Mouse (Mus musculus) embryonic facial prominence, embryonic 13.5 days (tissue): ENCODE measurements around the gene Sh3bp4. TPM values are rescaled to one million over a fixed set of nuclear protein-coding genes. Genes with fewer than 3 reads are reported as not detected.

Experiments
- ATAC-seq: fragments of 200-750 bp; cut with Nextera tagmentation; 2 replicates; pipeline ENCODE4 v1.8.0; 2017; ENCODE audit warnings: low read depth; ENCODE audit not compliant: insufficient number of reproducible peaks, insufficient read depth, low FRiP score, low TSS enrichment
- H3K27ac ChIP-seq: fragments of 300-500 bp; sonication (generic); 2 replicates; pipeline ENCODE4 v1.5.1; 2015; ENCODE audit warnings: moderate library complexity, mild to moderate bottlenecking, inconsistent platforms
- H3K27me3 ChIP-seq: fragments of 300-500 bp; sonication (generic); 2 replicates; pipeline ENCODE4 v1.6.1; 2015; ENCODE audit warnings: mild to moderate bottlenecking, inconsistent platforms
- H3K36me3 ChIP-seq: fragments of 300-500 bp; sonication (generic); 2 replicates; pipeline ENCODE4 v1.6.1; 2015; ENCODE audit warnings: mild to moderate bottlenecking, inconsistent platforms
- H3K4me1 ChIP-seq: fragments of 300-500 bp; sonication (generic); 2 replicates; pipeline ENCODE4 v1.6.1; 2015; ENCODE audit warnings: inconsistent platforms
- H3K4me2 ChIP-seq: fragments of 300-500 bp; sonication (generic); 2 replicates; pipeline ENCODE4 v1.6.1; 2015; ENCODE audit warnings: moderate library complexity, mild to moderate bottlenecking, inconsistent platforms
- H3K4me3 ChIP-seq: fragments of 300-500 bp; sonication (generic); 2 replicates; pipeline ENCODE4 v1.5.1; 2015; ENCODE audit warnings: mild to moderate bottlenecking, inconsistent platforms
- H3K9ac ChIP-seq: fragments of 300-500 bp; sonication (generic); 2 replicates; pipeline ENCODE4 v1.6.1; 2015; ENCODE audit warnings: mild to moderate bottlenecking, inconsistent platforms
- H3K9me3 ChIP-seq: fragments of 300-500 bp; sonication (generic); 2 replicates; pipeline ENCODE4 v1.6.1; 2016; ENCODE audit warnings: inconsistent platforms
- WGBS: fragments of 180-500 bp; shearing (Covaris S2); methylation state at CpG from one replicate; pipeline ENCODE4 v1.1.7; 2015; ENCODE audit warnings: mixed read lengths; 5-methylcytosine and 5-hydroxymethylcytosine counted together
- polyA plus RNA-seq: library from polyadenylated mRNA; unstranded; fragments of >200 nt; fragmentation: Nextera tagmentation; extraction: Ambion mirVana; gene quantifications from 2 replicates; pipeline ENCODE4 v1.2.1, GENCODE M21; 2015

The Sh3bp4 gene
- polyA plus RNA-seq, 1 experiment from 2014 or later: 26.1 TPM

GRCm38 (mm10) chr1:89081371-89081770 is 11.2 kb downstream of the Sh3bp4 start:
- Histone ChIP-seq H3K4me3 (no peak overlapping the region), H3K4me1 (peaks cover 61% of the 10 kb centered on the region), H3K27ac (no peak overlapping the region), H3K4me2 (no peak overlapping the region), H3K9ac (no peak overlapping the region), H3K36me3 (no peaks in the 10 kb centered on the region), H3K9me3 (no peaks in the 10 kb centered on the region), H3K27me3 (no peaks in the 10 kb centered on the region)
- ATAC-seq: no peak
- 73% methylated on average over 4 of the region's 4 CpGs for WGBS

- 66% methylated on average over 14 of the region's 14 CpGs for WGBS
- Histone ChIP-seq H3K9me3 (no peaks in the 10 kb centered on the region), H3K9ac (no peak overlapping the region), H3K36me3 (no peaks in the 10 kb centered on the region), H3K27ac (no peak overlapping the region), H3K27me3 (no peaks in the 10 kb centered on the region), H3K4me1 (peaks cover 64% of the 10 kb centered on the region), H3K4me3 (no peak overlapping the region), H3K4me2 (no peak overlapping the region)
- no peak for ATAC-seq
Measured at GRCm38 (mm10) chr1:89082171-89082882, 12.1 kb downstream of the Sh3bp4 start.

GRCm38 (mm10) chr1:89086575-89087153 is 16.4 kb downstream of the Sh3bp4 start:
- Histone ChIP-seq H3K4me2 (no peak overlapping the region), H3K4me1 (peaks cover 71% of the 10 kb centered on the region), H3K27me3 (no peaks in the 10 kb centered on the region), H3K36me3 (no peaks in the 10 kb centered on the region), H3K9ac (peak overlapping the region; percentile 36; the same call in 1 of the 2 replicates), H3K4me3 (no peak overlapping the region), H3K27ac (peak overlapping the region; percentile 16; the same call in 1 of the 2 replicates), H3K9me3 (no peaks in the 10 kb centered on the region)
- ATAC-seq: peak; percentile 39
- 50% methylated on average over 9 of the region's 9 CpGs for WGBS

- H3K27ac ChIP-seq: no peak overlapping the region
- 48% methylated on average over 10 of the region's 10 CpGs for WGBS
Measured at GRCm38 (mm10) chr1:89088144-89088543, 17.9 kb downstream of the Sh3bp4 start.

GRCm38 (mm10) chr1:89088748-89089288 is 18.6 kb downstream of the Sh3bp4 start:
- no peak overlapping the region for H3K27ac ChIP-seq
- H3K4me1 ChIP-seq: peaks cover 81% of the 10 kb centered on the region
- no peaks in the 10 kb centered on the region for H3K27me3 ChIP-seq
- H3K4me3 ChIP-seq: no peak overlapping the region
- 60% methylated on average over 3 of the region's 3 CpGs for WGBS
- H3K36me3 ChIP-seq: no peaks in the 10 kb centered on the region
- no peak overlapping the region for H3K9ac ChIP-seq
- ATAC-seq: no peak
- H3K4me2 ChIP-seq: no peak overlapping the region
- no peaks in the 10 kb centered on the region for H3K9me3 ChIP-seq

More at GRCm38 (mm10) chr1:89088144-89088543, 17.9 kb downstream of the Sh3bp4 start:
- Histone ChIP-seq H3K36me3 (no peaks in the 10 kb centered on the region), H3K9ac (no peak overlapping the region), H3K4me1 (peaks cover 77% of the 10 kb centered on the region), H3K27me3 (no peaks in the 10 kb centered on the region), H3K9me3 (no peaks in the 10 kb centered on the region), H3K4me2 (no peak overlapping the region), H3K4me3 (no peak overlapping the region)
- no peak for ATAC-seq

GRCm38 (mm10) chr1:89089821-89090600 is 19.8 kb downstream of the Sh3bp4 start:
- ATAC-seq: no peak
- no peak overlapping the region for H3K9ac ChIP-seq
- 78% methylated on average over 21 of the region's 21 CpGs for WGBS
- H3K27ac ChIP-seq: no peak overlapping the region
- H3K36me3 ChIP-seq: no peaks in the 10 kb centered on the region
- no peak overlapping the region for H3K4me3 ChIP-seq
- H3K27me3 ChIP-seq: no peaks in the 10 kb centered on the region
- H3K9me3 ChIP-seq: no peaks in the 10 kb centered on the region
- H3K4me1 ChIP-seq: peaks cover 93% of the 10 kb centered on the region
- no peak overlapping the region for H3K4me2 ChIP-seq

- peaks cover 96% of the 10 kb centered on the region for H3K4me1 ChIP-seq
- H3K27ac ChIP-seq: no peak overlapping the region
- H3K9ac ChIP-seq: no peak overlapping the region
- WGBS: 70% methylated on average over 8 of the region's 8 CpGs
- no peak for ATAC-seq
- H3K27me3 ChIP-seq: no peaks in the 10 kb centered on the region
- no peaks in the 10 kb centered on the region for H3K36me3 ChIP-seq
- no peak overlapping the region for H3K4me2 ChIP-seq
- no peak overlapping the region for H3K4me3 ChIP-seq
- H3K9me3 ChIP-seq: no peaks in the 10 kb centered on the region
Measured at GRCm38 (mm10) chr1:89090676-89091075, 20.5 kb downstream of the Sh3bp4 start.

- no peak for ATAC-seq
- 19% methylated on average over 5 of the region's 5 CpGs for WGBS
- peak overlapping the region; percentile 91 for H3K27ac ChIP-seq
- H3K9me3 ChIP-seq: no peaks in the 10 kb centered on the region
- no peaks in the 10 kb centered on the region for H3K36me3 ChIP-seq
- peak overlapping the region; percentile 49; the same call in 1 of the 2 replicates for H3K9ac ChIP-seq
- H3K4me3 ChIP-seq: peak overlapping the region; percentile 24; the same call in 1 of the 2 replicates
- peaks cover 92% of the 10 kb centered on the region for H3K4me1 ChIP-seq
- H3K27me3 ChIP-seq: no peaks in the 10 kb centered on the region
- H3K4me2 ChIP-seq: peak overlapping the region; percentile 53
Measured at GRCm38 (mm10) chr1:89092019-89092418, 21.8 kb downstream of the Sh3bp4 start.

- WGBS: 5% methylated on average over 19 of the region's 19 CpGs
- Histone ChIP-seq H3K9me3 (no peaks in the 10 kb centered on the region), H3K4me3 (peak overlapping the region; percentile 24), H3K9ac (peak overlapping the region; percentile 49; the same call in 1 of the 2 replicates), H3K4me2 (peak overlapping the region; percentile 53), H3K27me3 (no peaks in the 10 kb centered on the region), H3K27ac (peak overlapping the region; percentile 91), H3K36me3 (no peaks in the 10 kb centered on the region), H3K4me1 (peaks cover 87% of the 10 kb centered on the region)
- peak; percentile 60 for ATAC-seq
Measured at GRCm38 (mm10) chr1:89092442-89092991, 22.3 kb downstream of the Sh3bp4 start.

GRCm38 (mm10) chr1:89093696-89094095 is 23.5 kb downstream of the Sh3bp4 start:
- Histone ChIP-seq H3K27me3 (no peaks in the 10 kb centered on the region), H3K9ac (no peak overlapping the region), H3K9me3 (no peaks in the 10 kb centered on the region), H3K4me3 (no peak overlapping the region), H3K27ac (no peak overlapping the region), H3K4me1 (peaks cover 76% of the 10 kb centered on the region), H3K4me2 (no peak overlapping the region), H3K36me3 (no peaks in the 10 kb centered on the region)
- WGBS: 72% methylated on average over 5 of the region's 5 CpGs
- ATAC-seq: no peak

- no peaks in the 10 kb centered on the region for H3K9me3 ChIP-seq
- no peak overlapping the region for H3K4me3 ChIP-seq
- no peak for ATAC-seq
- peaks cover 69% of the 10 kb centered on the region for H3K4me1 ChIP-seq
- WGBS: 52% methylated on average over 4 of the region's 4 CpGs
- H3K9ac ChIP-seq: no peak overlapping the region
- no peak overlapping the region for H3K4me2 ChIP-seq
- H3K27ac ChIP-seq: no peak overlapping the region
- no peaks in the 10 kb centered on the region for H3K36me3 ChIP-seq
- H3K27me3 ChIP-seq: no peaks in the 10 kb centered on the region
Measured at GRCm38 (mm10) chr1:89094416-89094815, 24.2 kb downstream of the Sh3bp4 start.
